Mouse (Mus musculus) adrenal gland, postnatal 36 days (tissue): ENCODE measurements around the gene Stip1. TPM values are rescaled to one million over a fixed set of nuclear protein-coding genes. Genes with fewer than 3 reads are reported as not detected.

Source experiments
- total RNA-seq, 2 experiments: library from RNA; stranded (reverse); gene quantifications; 2 replicates each; pipeline ENCODE4 v1.2.3; 2021

Stip1 gene
- total RNA-seq, 2 experiments from 2014 or later: 149 to 281 TPM

Other genes with a start within 250 kb of the Stip1 start
- 10 to 100 TPM; 30.0 to 30.7 TPM for gene Rps6ka4, start 199.3 kb downstream of the Stip1 start, total RNA-seq
- 1 to 10 TPM; 1.7 to 1.8 TPM for gene Ccdc88b, start 181.8 kb downstream of the Stip1 start, total RNA-seq
- 100 to 1,000 TPM in 1 of 2 experiments, 10 to 100 TPM in 1; 93.1 to 116 TPM for gene Trmt112, start 130.3 kb downstream of the Stip1 start, total RNA-seq
- 100 to 1,000 TPM; 254 to 293 TPM for gene Prdx5, start 129.9 kb downstream of the Stip1 start, total RNA-seq
- gene Esrra, start 118.2 kb downstream of the Stip1 start, total RNA-seq: 10 to 100 TPM; 33.6 to 50.9 TPM
- not detected for gene Catsperz, start 114.6 kb downstream of the Stip1 start, total RNA-seq
- under 1 TPM; 0.16 to 0.20 TPM for gene Kcnk4, start 105.5 kb downstream of the Stip1 start, total RNA-seq
- 10 to 100 TPM; 48.6 to 54.5 TPM for gene Bad, start 98.1 kb downstream of the Stip1 start, total RNA-seq
- gene Gpr137, start 97.5 kb downstream of the Stip1 start, total RNA-seq: 10 to 100 TPM; 49.1 to 49.9 TPM
- 100 to 1,000 TPM; 203 TPM for gene Ppp1r14b, start 65.0 kb downstream of the Stip1 start, total RNA-seq
- 10 to 100 TPM; 41.8 to 44.5 TPM for gene Plcb3, start 63.5 kb downstream of the Stip1 start, total RNA-seq
- 100 to 1,000 TPM in 1 of 2 experiments, 10 to 100 TPM in 1; 93.3 to 103 TPM for gene Fkbp2, start 59.5 kb downstream of the Stip1 start, total RNA-seq
- gene Vegfb, start 52.3 kb downstream of the Stip1 start, total RNA-seq: 10 to 100 TPM; 92.0 to 95.7 TPM
- 10 to 100 TPM; 38.5 to 46.1 TPM for gene Dnajc4, start 47.4 kb downstream of the Stip1 start, total RNA-seq
- 10 to 100 TPM; 39.0 to 42.4 TPM for gene Nudt22, start 43.9 kb downstream of the Stip1 start, total RNA-seq
- gene Trpt1, start 43.8 kb downstream of the Stip1 start, total RNA-seq: 10 to 100 TPM in 1 of 2 experiments, 1 to 10 TPM in 1; 8.2 to 16.8 TPM
- 1 to 10 TPM; 6.9 TPM for gene Fermt3, start 20.5 kb downstream of the Stip1 start, total RNA-seq
- gene Macrod1, start 16.8 kb upstream of the Stip1 start, total RNA-seq: 10 to 100 TPM; 52.5 to 66.7 TPM
- gene Flrt1, start 65.8 kb upstream of the Stip1 start, total RNA-seq: 1 to 10 TPM; 1.3 to 4.0 TPM
- 100 to 1,000 TPM; 118 to 130 TPM for gene Otub1, start 166.3 kb upstream of the Stip1 start, total RNA-seq
- gene Cox8a, start 177.6 kb upstream of the Stip1 start, total RNA-seq: 1,000 to 10,000 TPM; 1,022 to 1,091 TPM
- gene Naa40, start 201.2 kb upstream of the Stip1 start, total RNA-seq: 10 to 100 TPM; 18.6 to 25.6 TPM
- gene Rcor2, start 227.4 kb upstream of the Stip1 start, total RNA-seq: 1 to 10 TPM; 2.0 to 4.4 TPM